Mouse (Mus musculus) embryonic facial prominence, embryonic 13.5 days (tissue): ENCODE data around the gene Pde7b. TPM values are rescaled to one million over a fixed set of nuclear protein-coding genes. Genes with fewer than 3 reads are reported as not detected.

ENCODE experiments used
- ATAC-seq: fragments of 200-750 bp; cut with Nextera tagmentation; 2 replicates; pipeline ENCODE4 v1.8.0; 2017; ENCODE audit warnings: low read depth; ENCODE audit not compliant: insufficient number of reproducible peaks, insufficient read depth, low FRiP score, low TSS enrichment
- H3K27ac ChIP-seq: fragments of 300-500 bp; sonication (generic); 2 replicates; pipeline ENCODE4 v1.5.1; 2015; ENCODE audit warnings: moderate library complexity, mild to moderate bottlenecking, inconsistent platforms
- H3K27me3 ChIP-seq: fragments of 300-500 bp; sonication (generic); 2 replicates; pipeline ENCODE4 v1.6.1; 2015; ENCODE audit warnings: mild to moderate bottlenecking, inconsistent platforms
- H3K36me3 ChIP-seq: fragments of 300-500 bp; sonication (generic); 2 replicates; pipeline ENCODE4 v1.6.1; 2015; ENCODE audit warnings: mild to moderate bottlenecking, inconsistent platforms
- H3K4me1 ChIP-seq: fragments of 300-500 bp; sonication (generic); 2 replicates; pipeline ENCODE4 v1.6.1; 2015; ENCODE audit warnings: inconsistent platforms
- H3K4me2 ChIP-seq: fragments of 300-500 bp; sonication (generic); 2 replicates; pipeline ENCODE4 v1.6.1; 2015; ENCODE audit warnings: moderate library complexity, mild to moderate bottlenecking, inconsistent platforms
- H3K4me3 ChIP-seq: fragments of 300-500 bp; sonication (generic); 2 replicates; pipeline ENCODE4 v1.5.1; 2015; ENCODE audit warnings: mild to moderate bottlenecking, inconsistent platforms
- H3K9ac ChIP-seq: fragments of 300-500 bp; sonication (generic); 2 replicates; pipeline ENCODE4 v1.6.1; 2015; ENCODE audit warnings: mild to moderate bottlenecking, inconsistent platforms
- H3K9me3 ChIP-seq: fragments of 300-500 bp; sonication (generic); 2 replicates; pipeline ENCODE4 v1.6.1; 2016; ENCODE audit warnings: inconsistent platforms
- WGBS: fragments of 180-500 bp; shearing (Covaris S2); methylation state at CpG from one replicate; pipeline ENCODE4 v1.1.7; 2015; ENCODE audit warnings: mixed read lengths; 5-methylcytosine and 5-hydroxymethylcytosine counted together
- polyA plus RNA-seq: library from polyadenylated mRNA; unstranded; fragments of >200 nt; fragmentation: Nextera tagmentation; extraction: Ambion mirVana; gene quantifications from 2 replicates; pipeline ENCODE4 v1.2.1, GENCODE M21; 2015

The Pde7b gene
- polyA plus RNA-seq, 1 experiment from 2014 or later = 14.9 TPM

- Histone ChIP-seq H3K4me3 (no peak overlapping the region), H3K27me3 (no peaks in the 10 kb centered on the region), H3K9ac (no peak overlapping the region), H3K4me1 (no peaks in the 10 kb centered on the region), H3K4me2 (no peak overlapping the region), H3K27ac (no peak overlapping the region), H3K9me3 (no peaks in the 10 kb centered on the region), H3K36me3 (no peaks in the 10 kb centered on the region)
- 41% methylated on average over 4 of the region's 4 CpGs for WGBS
- ATAC-seq = no peak
Measured at GRCm38 (mm10) chr10:20668577-20668976, 56.3 kb downstream of the Pde7b start.

- no peaks in the 10 kb centered on the region for H3K9me3 ChIP-seq
- no peak overlapping the region for H3K4me3 ChIP-seq
- no peak for ATAC-seq
- no peak overlapping the region for H3K9ac ChIP-seq
- H3K4me1 ChIP-seq = peaks cover 8% of the 10 kb centered on the region
- H3K27me3 ChIP-seq = no peaks in the 10 kb centered on the region
- H3K27ac ChIP-seq = no peak overlapping the region
- 57% methylated on average over 2 of the region's 2 CpGs for WGBS
- H3K36me3 ChIP-seq = no peaks in the 10 kb centered on the region
- no peak overlapping the region for H3K4me2 ChIP-seq
Measured at GRCm38 (mm10) chr10:20666655-20667054, 58.2 kb downstream of the Pde7b start.

DNA sequence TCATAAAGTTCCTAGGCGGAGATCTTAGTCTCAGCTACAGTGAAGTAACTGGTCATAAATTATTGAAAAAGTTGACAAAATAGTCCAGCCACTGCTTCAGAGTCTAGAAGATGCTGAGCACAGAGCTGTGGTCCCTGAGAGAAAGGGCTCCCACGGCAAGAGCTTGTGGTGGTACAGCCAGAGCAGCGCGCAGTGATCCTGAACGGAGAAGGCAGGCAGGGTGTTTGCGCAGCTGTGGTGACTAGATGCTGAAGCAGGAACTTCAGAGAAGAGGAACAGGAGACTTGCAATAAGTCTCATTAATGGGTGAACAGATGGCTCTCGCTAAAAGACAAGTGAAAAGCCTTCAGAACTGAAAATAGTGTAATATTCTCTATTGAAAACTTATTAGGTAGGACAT, 61.9 kb downstream of the Pde7b start:
- H3K36me3 ChIP-seq = no peaks in the 10 kb centered on the region
- no peak for ATAC-seq
- H3K4me3 ChIP-seq = no peak overlapping the region
- H3K27ac ChIP-seq = no peak overlapping the region
- no peak overlapping the region for H3K4me2 ChIP-seq
- H3K9me3 ChIP-seq = no peaks in the 10 kb centered on the region
- peaks cover 22% of the 10 kb centered on the region for H3K4me1 ChIP-seq
- WGBS = 79% methylated on average over 7 of the region's 7 CpGs
- no peaks in the 10 kb centered on the region for H3K27me3 ChIP-seq
- no peak overlapping the region for H3K9ac ChIP-seq

DNA sequence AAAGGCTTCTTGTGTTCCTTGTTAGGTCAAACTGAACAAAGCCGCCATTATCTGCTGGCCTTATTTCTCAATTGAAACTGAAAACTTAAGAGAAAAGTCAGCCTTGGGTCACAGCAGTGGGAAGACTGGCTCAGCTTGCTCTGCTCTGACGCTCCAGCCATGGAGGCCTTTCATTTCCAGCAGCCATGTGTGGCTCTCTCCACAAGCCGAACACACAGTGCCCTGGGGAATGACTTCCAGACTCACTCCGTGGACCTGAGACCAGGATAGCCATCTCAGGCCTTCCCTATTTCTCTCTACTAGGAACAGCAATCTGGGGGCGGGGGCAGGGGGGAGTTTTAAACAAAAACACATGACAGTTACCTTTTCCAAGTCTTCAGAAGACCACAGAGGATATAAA, 63.2 kb downstream of the Pde7b start:
- ATAC-seq = no peak
- Histone ChIP-seq H3K4me1 (peaks cover 30% of the 10 kb centered on the region), H3K9me3 (no peaks in the 10 kb centered on the region), H3K27ac (no peak overlapping the region; the same call in 1 of the 2 replicates), H3K4me3 (no peak overlapping the region), H3K9ac (no peak overlapping the region), H3K4me2 (peak overlapping the region; percentile 0; the same call in 1 of the 2 replicates), H3K36me3 (no peaks in the 10 kb centered on the region), H3K27me3 (no peaks in the 10 kb centered on the region)
- WGBS = 25% methylated on average over 5 of the region's 5 CpGs

GRCm38 (mm10) chr10:20659718-20660117, 65.2 kb downstream of the Pde7b start:
- ATAC-seq = no peak
- no peak overlapping the region for H3K9ac ChIP-seq
- H3K4me3 ChIP-seq = no peak overlapping the region
- H3K27me3 ChIP-seq = no peaks in the 10 kb centered on the region
- H3K4me1 ChIP-seq = peaks cover 37% of the 10 kb centered on the region
- H3K4me2 ChIP-seq = no peak overlapping the region
- no peaks in the 10 kb centered on the region for H3K36me3 ChIP-seq
- no peak overlapping the region for H3K27ac ChIP-seq
- no peaks in the 10 kb centered on the region for H3K9me3 ChIP-seq
- WGBS = 72% methylated on average over 4 of the region's 4 CpGs

GRCm38 (mm10) chr10:20659268-20659667, 65.6 kb downstream of the Pde7b start:
- Histone ChIP-seq H3K4me3 (no peak overlapping the region), H3K4me2 (no peak overlapping the region), H3K4me1 (peaks cover 42% of the 10 kb centered on the region), H3K36me3 (no peaks in the 10 kb centered on the region), H3K9ac (no peak overlapping the region), H3K9me3 (no peaks in the 10 kb centered on the region), H3K27ac (no peak overlapping the region), H3K27me3 (no peaks in the 10 kb centered on the region)
- 87% methylated on average over 7 of the region's 7 CpGs for WGBS
- no peak for ATAC-seq

- Histone ChIP-seq H3K4me3 (no peak overlapping the region), H3K36me3 (no peaks in the 10 kb centered on the region), H3K4me2 (no peak overlapping the region), H3K9me3 (no peaks in the 10 kb centered on the region), H3K4me1 (peaks cover 48% of the 10 kb centered on the region), H3K27me3 (no peaks in the 10 kb centered on the region), H3K27ac (no peak overlapping the region), H3K9ac (no peak overlapping the region)
- 70% methylated on average over 7 of the region's 7 CpGs for WGBS
- ATAC-seq = no peak
Measured at GRCm38 (mm10) chr10:20658716-20659115, 66.2 kb downstream of the Pde7b start.

DNA sequence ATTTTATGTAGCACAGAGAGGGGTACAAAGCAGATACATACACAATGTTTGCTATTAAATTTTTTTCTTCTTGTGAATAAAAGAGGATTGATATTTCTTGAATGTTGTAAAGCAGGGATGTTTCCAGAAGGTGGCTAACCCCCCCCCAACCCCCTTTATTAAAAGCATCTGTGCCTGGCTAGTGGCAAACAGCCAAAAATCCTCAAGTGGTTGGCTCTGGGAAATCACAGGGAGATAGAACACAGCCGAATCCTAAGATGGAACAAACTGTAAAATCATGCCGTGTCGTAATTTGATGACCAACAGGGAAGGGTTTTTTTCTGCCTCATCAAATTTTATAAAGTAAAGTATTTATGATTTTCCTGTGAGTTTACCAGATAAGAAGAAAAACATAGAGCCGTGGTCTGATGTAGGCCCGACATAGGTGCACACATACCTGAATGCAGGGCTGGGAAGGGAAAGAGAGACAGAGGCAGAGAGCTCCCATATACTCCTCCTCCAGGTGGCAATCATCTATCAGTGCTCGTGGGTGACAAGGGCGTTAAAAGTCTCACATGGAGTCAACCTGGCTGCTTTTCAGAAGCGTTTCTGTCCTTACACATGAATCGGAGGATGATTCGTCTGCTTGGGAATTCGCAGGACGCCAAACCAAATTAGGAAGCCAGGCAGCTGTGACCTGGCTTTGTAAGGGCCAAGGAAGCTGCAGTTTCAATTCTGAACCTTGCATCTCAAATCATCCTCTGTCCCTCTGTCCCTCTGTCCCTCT, 67.4 kb downstream of the Pde7b start:
- Histone ChIP-seq H3K36me3 (no peaks in the 10 kb centered on the region), H3K9ac (peak overlapping the region; percentile 57), H3K27me3 (no peaks in the 10 kb centered on the region), H3K4me1 (peaks cover 45% of the 10 kb centered on the region), H3K27ac (peak overlapping the region; percentile 57), H3K9me3 (no peaks in the 10 kb centered on the region), H3K4me3 (no peak overlapping the region), H3K4me2 (peak overlapping the region; percentile 37; the same call in 1 of the 2 replicates)
- ATAC-seq = no peak
- 30% methylated on average over 12 of the region's 12 CpGs for WGBS

DNA sequence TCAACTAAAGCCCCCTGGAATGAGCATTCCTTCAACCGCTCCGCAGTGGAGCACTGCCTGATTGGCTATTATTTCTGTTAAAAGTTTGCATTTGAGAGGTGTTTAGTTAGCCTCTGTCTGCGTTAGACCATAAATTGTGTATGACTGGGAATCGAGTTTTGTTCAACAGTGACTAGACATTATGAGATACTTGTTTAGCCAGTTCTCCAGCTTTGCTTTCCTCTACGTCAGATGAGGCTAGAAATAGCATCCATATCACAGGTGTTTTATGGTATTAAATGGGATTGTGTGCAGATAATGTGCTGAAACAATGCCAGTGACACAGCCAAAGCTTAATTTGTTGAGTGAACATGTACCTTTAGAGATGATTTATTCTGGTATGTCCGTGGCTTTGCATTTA, 70.3 kb downstream of the Pde7b start:
- Histone ChIP-seq H3K27me3 (no peaks in the 10 kb centered on the region), H3K4me1 (peaks cover 38% of the 10 kb centered on the region), H3K36me3 (no peaks in the 10 kb centered on the region), H3K9me3 (no peaks in the 10 kb centered on the region), H3K27ac (no peak overlapping the region), H3K4me2 (no peak overlapping the region), H3K9ac (no peak overlapping the region), H3K4me3 (no peak overlapping the region)
- ATAC-seq = no peak
- WGBS = 79% methylated on average over 6 of the region's 6 CpGs

GRCm38 (mm10) chr10:20654187-20654586, 70.7 kb downstream of the Pde7b start:
- Histone ChIP-seq H3K4me2 (no peak overlapping the region), H3K27me3 (no peaks in the 10 kb centered on the region), H3K4me1 (peaks cover 36% of the 10 kb centered on the region), H3K9ac (no peak overlapping the region), H3K4me3 (no peak overlapping the region), H3K9me3 (no peaks in the 10 kb centered on the region), H3K36me3 (no peaks in the 10 kb centered on the region), H3K27ac (no peak overlapping the region)
- ATAC-seq = no peak
- 63% methylated on average over 6 of the region's 6 CpGs for WGBS

GRCm38 (mm10) chr10:20653299-20653698, 71.6 kb downstream of the Pde7b start:
- Histone ChIP-seq H3K4me2 (no peak overlapping the region), H3K4me3 (no peak overlapping the region), H3K27me3 (no peaks in the 10 kb centered on the region), H3K27ac (no peak overlapping the region), H3K9me3 (no peaks in the 10 kb centered on the region), H3K9ac (no peak overlapping the region), H3K36me3 (no peaks in the 10 kb centered on the region), H3K4me1 (peaks cover 29% of the 10 kb centered on the region)
- ATAC-seq = no peak
- WGBS = 82% methylated on average over 3 of the region's 3 CpGs

- H3K4me3 ChIP-seq = no peak overlapping the region
- 0 out of 2 replicates have a peak, but pooled peaks cover 6% of the 10 kb centered on the region for H3K9me3 ChIP-seq
- no peaks in the 10 kb centered on the region for H3K27me3 ChIP-seq
- H3K9ac ChIP-seq = no peak overlapping the region
- H3K4me2 ChIP-seq = peak overlapping the region; percentile 39
- peaks cover 28% of the 10 kb centered on the region for H3K4me1 ChIP-seq
- peaks cover 8% of the 10 kb centered on the region; the same call in 1 of the 2 replicates for H3K36me3 ChIP-seq
- no peak for ATAC-seq
- H3K27ac ChIP-seq = peak overlapping the region; percentile 80
- 23% methylated on average over 8 of the region's 8 CpGs for WGBS
Measured at GRCm38 (mm10) chr10:20636381-20636780, 88.5 kb downstream of the Pde7b start.
